Mouse (Mus musculus): ENCODE measurements around the gene Nccrp1. TPM values are rescaled to one million over a fixed set of nuclear protein-coding genes. Genes with fewer than 3 reads are reported as not detected.

Gene Nccrp1
- polyA plus RNA-seq, 1 experiment from 2014 or later, result not detected

GRCm38 (mm10) chr7:28505585-28505984 lies 41.5 kb downstream of the Nccrp1 start:
- Histone ChIP-seq H3K36me3 (no peaks in the 10 kb centered on the region), H3K9ac (no peak overlapping the region), H3K4me2 (replicated peaks) (no peak overlapping the region), H3K27ac (no peak overlapping the region), H3K9me3 (0 out of 2 replicates have a peak, but pooled peaks cover 2% of the 10 kb centered on the region), H3K4me1 (no peaks in the 10 kb centered on the region), H3K4me3 (no peak overlapping the region), H3K27me3 (no peaks in the 10 kb centered on the region)
- WGBS, result 9% methylated on average over 5 of the region's 5 CpGs
- ATAC-seq (ENCODE audit: insufficient number of reproducible peaks, insufficient read depth, low FRiP score, low TSS enrichment), result no peak

- Histone ChIP-seq H3K9ac (no peak overlapping the region), H3K27me3 (no peaks in the 10 kb centered on the region), H3K4me2 (replicated peaks) (no peak overlapping the region), H3K9me3 (no peaks in the 10 kb centered on the region), H3K4me1 (no peaks in the 10 kb centered on the region), H3K4me3 (no peak overlapping the region), H3K36me3 (no peaks in the 10 kb centered on the region), H3K27ac (no peak overlapping the region)
- no peak for ATAC-seq (ENCODE audit: insufficient number of reproducible peaks, insufficient read depth, low FRiP score, low TSS enrichment)
- 85% methylated on average over 11 of the region's 11 CpGs for WGBS
Measured at GRCm38 (mm10) chr7:28495426-28495825, 51.6 kb downstream of the Nccrp1 start.

Small RNA genes within 50 kb of the gene (microRNA-seq; reads per million reads assigned to microRNA genes)
- 0.54 reads per million for gene Mir7049

Other genes with a start within 250 kb of the Nccrp1 start
- gene Dll3, start 245.0 kb downstream of the Nccrp1 start, polyA plus RNA-seq (2016; fragmentation: Nextera tagmentation; extraction: Ambion mirVana), result 3.5 and 3.7 TPM in 2 replicates
- 162 and 170 TPM in 2 replicates for gene Timm50, start 235.2 kb downstream of the Nccrp1 start, polyA plus RNA-seq (2016; fragmentation: Nextera tagmentation; extraction: Ambion mirVana)
- gene Supt5, start 208.5 kb downstream of the Nccrp1 start, polyA plus RNA-seq (2016; fragmentation: Nextera tagmentation; extraction: Ambion mirVana), result 106 TPM in 2 replicates
- 836 and 855 TPM in 2 replicates for gene Rps16, start 196.6 kb downstream of the Nccrp1 start, polyA plus RNA-seq (2016; fragmentation: Nextera tagmentation; extraction: Ambion mirVana)
- 114 and 121 TPM in 2 replicates for gene Plekhg2, start 174.7 kb downstream of the Nccrp1 start, polyA plus RNA-seq (2016; fragmentation: Nextera tagmentation; extraction: Ambion mirVana)
- 7.8 and 8.6 TPM in 2 replicates for gene Zfp36, start 167.0 kb downstream of the Nccrp1 start, polyA plus RNA-seq (2016; fragmentation: Nextera tagmentation; extraction: Ambion mirVana)
- gene Med29, start 154.5 kb downstream of the Nccrp1 start, polyA plus RNA-seq (2016; fragmentation: Nextera tagmentation; extraction: Ambion mirVana), result 51.1 and 52.0 TPM in 2 replicates
- 82.2 and 85.5 TPM in 2 replicates for gene Paf1, start 154.3 kb downstream of the Nccrp1 start, polyA plus RNA-seq (2016; fragmentation: Nextera tagmentation; extraction: Ambion mirVana)
- gene Gmfg, start 109.8 kb downstream of the Nccrp1 start, polyA plus RNA-seq (2016; fragmentation: Nextera tagmentation; extraction: Ambion mirVana), result 7.5 and 8.3 TPM in 2 replicates
- gene Lrfn1, start 95.3 kb downstream of the Nccrp1 start, polyA plus RNA-seq (2016; fragmentation: Nextera tagmentation; extraction: Ambion mirVana), result 9.9 and 10.7 TPM in 2 replicates
- gene Ifnl2, start 36.8 kb downstream of the Nccrp1 start, polyA plus RNA-seq (2016; fragmentation: Nextera tagmentation; extraction: Ambion mirVana), result not detected in 2 replicates
- not detected in 2 replicates for gene Ifnl3, start 24.4 kb downstream of the Nccrp1 start, polyA plus RNA-seq (2016; fragmentation: Nextera tagmentation; extraction: Ambion mirVana)
- gene Sycn, start 6.4 kb downstream of the Nccrp1 start, polyA plus RNA-seq (2016; fragmentation: Nextera tagmentation; extraction: Ambion mirVana), result not detected in 2 replicates
- 36.6 and 36.8 TPM in 2 replicates for gene Samd4b, start 50.9 kb upstream of the Nccrp1 start, polyA plus RNA-seq (2016; fragmentation: Nextera tagmentation; extraction: Ambion mirVana)
- 43.4 and 44.1 TPM in 2 replicates for gene Pak4, start 50.9 kb upstream of the Nccrp1 start, polyA plus RNA-seq (2016; fragmentation: Nextera tagmentation; extraction: Ambion mirVana)
- gene Acp7, start 84.1 kb upstream of the Nccrp1 start, polyA plus RNA-seq (2016; fragmentation: Nextera tagmentation; extraction: Ambion mirVana), result 0.18 TPM in 1 of 2 replicates, not detected in the other
- 8.6 and 11.9 TPM in 2 replicates for gene Fbxo27, start 145.6 kb upstream of the Nccrp1 start, polyA plus RNA-seq (2016; fragmentation: Nextera tagmentation; extraction: Ambion mirVana)
- gene Fbxo17, start 169.6 kb upstream of the Nccrp1 start, polyA plus RNA-seq (2016; fragmentation: Nextera tagmentation; extraction: Ambion mirVana), result 15.9 and 19.7 TPM in 2 replicates
- gene Mrps12, start 194.6 kb upstream of the Nccrp1 start, polyA plus RNA-seq (2016; fragmentation: Nextera tagmentation; extraction: Ambion mirVana), result 135 and 138 TPM in 2 replicates
- 29.8 and 32.0 TPM in 2 replicates for gene Sars2, start 194.7 kb upstream of the Nccrp1 start, polyA plus RNA-seq (2016; fragmentation: Nextera tagmentation; extraction: Ambion mirVana)
- gene Ccer2, start 208.9 kb upstream of the Nccrp1 start, polyA plus RNA-seq (2016; fragmentation: Nextera tagmentation; extraction: Ambion mirVana), result 5.0 and 6.5 TPM in 2 replicates
- gene Sirt2, start 219.5 kb upstream of the Nccrp1 start, polyA plus RNA-seq (2016; fragmentation: Nextera tagmentation; extraction: Ambion mirVana), result 76.1 and 76.7 TPM in 2 replicates
- 38.9 and 42.0 TPM in 2 replicates for gene Nfkbib, start 220.3 kb upstream of the Nccrp1 start, polyA plus RNA-seq (2016; fragmentation: Nextera tagmentation; extraction: Ambion mirVana)
- gene Rinl, start 241.7 kb upstream of the Nccrp1 start, polyA plus RNA-seq (2016; fragmentation: Nextera tagmentation; extraction: Ambion mirVana), result 2.2 and 2.8 TPM in 2 replicates

Data from embryonic facial prominence, embryonic 12.5 days (tissue).